Mouse (Mus musculus) thymus, postnatal 36 days (tissue): ENCODE data around the gene Phlda1.

Experiments
- DNase-seq, 2 experiments: peaks; one replicate each; pipeline ENCODE4 v3.0.0; 2022; ENCODE audit warnings: mixed read lengths in 2 of 2

Gene Phlda1

DNA sequence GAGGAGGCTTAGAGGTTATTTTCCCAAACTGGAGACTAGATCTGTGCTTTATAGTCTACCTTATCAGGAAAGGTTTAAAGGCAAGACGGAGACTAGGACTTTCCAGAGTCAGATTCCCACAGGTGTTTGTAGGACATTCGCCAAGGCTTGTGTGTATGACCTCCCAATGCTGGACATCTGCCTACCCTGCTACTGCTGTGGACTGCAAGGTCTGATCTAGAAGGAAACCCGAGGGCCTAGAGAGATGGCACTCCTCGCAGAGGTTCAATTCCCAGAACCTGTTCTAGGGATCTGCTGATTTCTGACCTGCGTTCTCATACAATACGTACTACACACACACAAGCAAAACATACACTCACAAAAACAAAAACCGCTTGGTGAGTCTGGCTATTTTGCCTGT lies 680 bp upstream of the Phlda1 start:
- no peak for DNase-seq

DNA sequence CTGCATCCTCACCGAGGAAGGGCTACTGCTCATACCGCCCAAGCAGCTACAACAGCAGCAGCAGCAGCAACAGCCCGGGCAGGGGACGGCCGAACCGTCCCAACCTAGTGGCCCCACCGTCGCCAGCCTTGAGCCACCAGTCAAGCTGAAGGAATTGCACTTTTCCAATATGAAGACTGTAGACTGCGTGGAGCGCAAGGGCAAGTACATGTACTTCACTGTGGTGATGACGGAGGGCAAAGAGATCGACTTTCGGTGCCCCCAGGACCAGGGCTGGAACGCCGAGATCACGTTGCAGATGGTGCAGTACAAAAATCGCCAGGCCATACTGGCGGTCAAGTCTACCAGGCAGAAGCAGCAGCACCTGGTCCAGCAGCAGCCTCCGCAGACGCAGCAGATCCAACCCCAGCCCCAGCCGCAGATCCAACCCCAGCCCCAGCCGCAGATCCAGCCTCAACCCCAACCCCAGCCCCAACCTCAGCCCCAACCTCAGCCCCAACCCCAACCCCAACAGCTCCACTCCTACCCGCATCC lies 907 bp downstream of the Phlda1 start:
- DNase-seq: peak in 1 of 2 experiments; percentile 58

DNA sequence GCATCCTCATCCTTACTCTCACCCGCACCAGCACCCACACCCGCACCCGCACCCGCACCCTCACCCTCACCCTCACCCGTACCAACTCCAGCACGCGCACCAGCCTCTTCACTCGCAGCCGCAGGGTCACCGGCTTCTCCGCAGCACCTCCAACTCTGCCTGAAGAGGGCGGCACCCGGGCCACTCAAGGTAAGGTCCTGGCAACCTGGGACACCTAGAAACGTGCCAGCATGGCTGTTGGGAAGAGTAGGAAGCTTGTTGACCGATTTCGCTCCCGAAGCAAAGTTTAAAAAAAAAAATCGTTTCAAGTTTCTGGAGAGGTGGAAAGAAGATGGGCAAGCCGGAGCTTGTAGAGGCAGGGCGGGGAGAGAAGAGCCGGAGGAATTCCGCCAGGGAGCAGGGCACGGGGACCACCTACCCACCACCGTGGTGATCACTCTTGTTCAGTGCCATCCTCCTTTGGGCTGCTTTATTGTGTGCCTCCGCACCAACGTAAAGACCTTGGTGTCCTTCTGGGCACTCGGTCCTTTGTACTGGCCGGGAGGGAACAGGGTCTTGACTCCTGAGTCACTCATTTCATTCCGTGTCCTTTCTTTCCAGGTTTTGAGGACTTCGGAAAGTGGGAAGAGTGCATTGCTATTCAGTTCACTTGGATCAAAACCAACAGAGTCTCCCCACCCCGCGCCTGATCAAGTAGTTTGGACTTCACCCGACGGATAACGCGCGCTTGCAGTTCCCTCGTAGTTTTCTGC lies 1.6 kb downstream of the Phlda1 start:
- peak; percentile 84 to 88 for DNase-seq

DNA sequence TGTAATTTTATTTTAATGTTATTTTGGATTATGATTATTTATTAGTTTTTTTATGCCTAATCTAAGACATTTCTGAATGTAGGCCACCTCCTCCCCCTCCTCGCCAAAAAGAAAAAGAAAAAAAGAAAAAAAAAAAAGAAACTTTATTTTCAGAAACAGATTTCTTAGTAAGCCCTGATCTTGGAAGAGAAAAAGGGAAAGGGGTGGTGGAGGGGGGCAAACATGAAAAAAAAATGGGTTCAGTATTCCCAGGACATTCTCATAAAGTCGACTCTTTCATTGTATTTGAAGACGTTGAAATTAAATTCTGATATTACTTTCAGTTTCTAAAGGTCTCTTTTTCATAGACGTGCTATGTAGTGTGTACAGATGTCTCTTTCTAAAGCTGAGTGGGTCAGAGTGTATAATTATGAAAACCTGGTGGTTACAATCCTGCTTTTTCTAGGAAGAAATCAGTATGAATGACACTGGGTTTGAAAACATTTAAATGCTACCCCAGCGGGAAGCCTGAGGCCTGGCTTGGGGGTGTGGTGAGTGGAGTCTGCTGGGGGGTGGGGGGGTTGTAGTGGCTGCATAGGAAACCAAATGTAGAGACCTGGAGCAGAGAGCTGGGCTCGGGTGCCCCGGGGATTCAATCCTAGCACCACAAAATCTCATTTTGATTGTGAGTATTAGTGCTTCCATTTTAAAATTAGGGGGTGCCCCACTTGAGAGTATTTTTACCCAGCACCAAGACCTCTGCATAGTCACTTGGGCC lies 2.4 kb downstream of the Phlda1 start:
- no peak for DNase-seq

DNA sequence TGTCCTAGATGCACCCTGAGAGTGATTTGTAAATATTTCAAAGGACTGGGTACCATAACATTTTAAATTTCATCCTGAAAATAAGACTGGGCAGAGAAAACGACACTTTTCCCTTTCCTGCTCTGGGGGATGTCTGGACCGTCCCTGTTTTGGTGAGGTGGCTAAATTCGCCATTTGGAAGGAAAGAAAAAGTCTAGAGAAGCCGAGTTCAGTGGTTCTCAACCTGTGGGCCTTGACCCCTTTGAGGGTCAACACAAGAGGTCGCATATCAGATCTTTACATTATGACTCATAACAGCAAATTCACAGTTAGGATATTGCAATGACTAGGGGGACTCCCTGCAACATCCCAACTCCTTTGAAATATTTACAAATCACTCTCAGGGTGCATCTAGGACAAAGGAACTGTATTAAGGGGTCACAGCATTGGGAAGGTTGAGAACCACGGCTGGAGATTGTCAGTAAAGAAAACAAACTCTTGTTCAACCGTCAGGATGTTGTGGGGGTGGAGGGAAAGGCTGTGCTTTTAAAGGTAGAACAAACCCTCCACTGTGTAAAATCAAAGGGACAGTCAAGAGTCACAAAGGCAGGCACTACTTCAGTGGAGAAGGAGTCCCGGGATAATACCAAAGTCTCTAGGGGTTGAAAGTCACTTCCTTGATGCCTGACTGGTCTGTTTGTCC lies 3.2 kb downstream of the Phlda1 start:
- no peak for DNase-seq

DNA sequence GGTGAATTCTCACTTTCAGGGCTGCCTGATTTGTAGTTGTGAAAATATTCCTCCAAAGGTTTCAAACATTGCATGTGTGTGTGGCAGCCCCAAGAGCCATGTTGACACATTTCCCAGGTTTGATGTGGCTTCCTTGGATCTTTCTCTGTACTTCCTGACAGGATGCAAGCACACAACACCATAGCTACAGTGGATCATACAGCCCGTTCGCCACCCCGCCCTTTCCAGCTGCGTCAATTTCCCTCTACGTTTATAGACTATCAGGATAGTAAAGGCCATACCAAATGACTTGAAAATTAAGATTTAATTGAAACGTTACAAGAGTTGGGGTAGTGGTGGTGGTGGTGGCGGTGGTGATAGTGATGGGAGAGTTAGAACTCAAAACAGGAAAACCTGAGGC lies 3.9 kb downstream of the Phlda1 start:
- no peak for DNase-seq

DNA sequence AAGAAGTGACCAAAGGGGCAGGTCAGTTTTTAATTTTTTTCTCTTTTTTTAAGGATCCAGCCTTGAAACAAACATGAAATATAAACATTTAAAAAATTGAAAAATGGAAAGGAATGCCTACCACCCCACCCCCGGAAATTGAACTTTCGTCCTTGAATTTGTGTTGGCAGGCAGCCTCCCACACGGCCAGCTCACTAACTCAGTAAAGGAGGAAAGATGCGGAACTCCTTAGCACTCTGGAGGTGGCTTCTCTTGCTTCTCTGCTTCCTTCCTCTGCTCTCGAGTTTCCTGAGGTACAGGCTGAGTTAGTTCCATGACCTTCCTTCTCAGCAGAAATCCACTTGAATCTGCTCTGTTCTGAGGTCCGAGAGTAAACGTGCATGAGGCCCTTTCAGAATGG lies 4.7 kb downstream of the Phlda1 start:
- DNase-seq: no peak

DNA sequence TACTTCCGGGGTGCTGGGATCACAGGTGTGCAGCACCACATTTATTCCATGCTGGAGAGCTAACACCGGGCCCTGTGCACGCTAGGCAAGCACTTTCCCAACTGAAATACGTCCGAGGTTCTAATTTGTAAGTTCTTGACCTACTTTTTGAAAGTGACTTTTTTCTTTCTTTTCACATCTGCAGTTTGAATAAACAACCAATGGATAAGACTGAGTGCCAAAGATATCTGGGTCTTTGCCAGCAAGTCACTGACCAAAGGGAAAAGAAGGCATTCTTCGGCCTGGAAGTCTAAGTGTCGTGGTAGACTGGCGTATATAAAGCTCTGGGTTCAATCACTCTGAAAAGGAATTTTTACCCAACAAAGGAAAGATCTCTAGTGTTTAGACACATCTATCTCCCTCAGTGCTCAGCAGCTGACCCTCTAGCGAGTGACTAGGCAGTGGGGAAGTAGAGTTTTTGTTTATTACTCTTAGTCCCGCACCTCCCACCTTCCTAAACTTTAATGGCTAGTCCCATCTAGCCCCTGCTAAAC lies 6.0 kb downstream of the Phlda1 start:
- DNase-seq: no peak

DNA sequence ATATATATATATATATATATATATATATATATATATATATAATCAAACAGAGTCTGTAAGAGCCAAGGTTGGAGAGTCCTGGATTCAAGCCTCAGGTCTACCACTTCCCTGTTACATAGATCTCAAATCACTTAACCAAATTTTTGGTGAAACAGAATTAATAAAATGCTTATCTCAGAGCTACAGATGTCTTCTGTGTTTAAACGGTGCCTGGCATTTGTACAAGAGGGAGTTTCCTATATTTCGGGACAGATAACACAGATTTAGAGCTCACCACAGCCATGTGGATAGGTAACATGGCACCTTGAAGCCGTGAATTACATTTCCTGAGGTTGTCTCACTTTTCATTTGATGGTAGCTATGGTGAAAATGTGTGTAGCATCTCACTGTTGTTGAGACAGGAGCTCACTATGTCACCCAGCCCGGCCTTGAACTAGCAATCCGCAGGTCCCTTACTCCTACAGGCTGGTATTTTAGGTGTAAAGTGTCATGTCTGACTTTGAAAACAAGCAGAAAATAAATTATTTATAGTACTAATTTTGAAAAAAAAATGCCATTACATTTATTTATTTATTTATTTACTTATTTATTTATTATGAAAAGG lies 8.3 kb downstream of the Phlda1 start:
- DNase-seq: no peak

DNA sequence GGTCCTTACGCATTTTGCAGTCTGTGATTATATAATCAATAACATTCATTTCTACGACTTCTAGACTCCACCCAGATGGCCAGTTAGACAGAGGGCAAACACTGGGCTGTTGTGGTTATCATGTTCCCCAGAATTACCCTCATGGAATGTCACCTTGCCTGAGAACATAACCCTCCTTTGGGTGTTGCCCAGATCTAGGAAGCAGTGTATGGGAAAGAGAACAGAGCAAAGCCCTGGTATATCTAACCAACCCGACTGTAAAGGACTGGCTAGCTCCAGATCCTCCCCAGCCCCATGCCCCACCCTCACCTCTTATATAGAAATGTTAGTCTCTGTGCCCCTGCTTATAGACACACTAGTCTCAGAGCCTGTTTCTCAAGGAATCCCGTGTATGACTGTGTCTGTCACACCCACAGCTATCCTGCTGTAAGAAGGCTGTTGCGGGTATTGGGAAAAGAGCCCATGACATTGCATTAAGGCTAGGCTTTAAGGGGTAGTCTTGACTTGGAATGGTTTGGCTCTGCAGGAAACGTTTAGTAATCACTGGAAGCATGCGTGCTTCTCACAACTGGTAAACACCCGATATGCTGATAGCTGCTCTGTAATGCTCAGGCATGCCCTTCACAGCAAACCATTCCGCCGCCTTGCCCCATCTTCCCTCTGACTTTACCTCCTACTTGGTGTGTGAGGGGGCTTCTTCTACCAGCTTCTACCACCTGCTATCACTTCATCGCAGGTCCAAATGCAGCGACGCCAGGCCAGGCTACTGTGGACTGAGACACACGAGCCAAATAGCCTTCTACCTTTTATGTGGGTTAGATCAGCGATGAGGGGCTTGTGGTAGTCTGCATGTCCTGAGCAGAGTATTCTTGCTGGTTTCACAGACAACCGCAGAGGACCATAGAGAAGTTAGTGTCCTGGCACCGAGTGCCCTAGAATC lies 9.3 kb downstream of the Phlda1 start:
- no peak for DNase-seq

DNA sequence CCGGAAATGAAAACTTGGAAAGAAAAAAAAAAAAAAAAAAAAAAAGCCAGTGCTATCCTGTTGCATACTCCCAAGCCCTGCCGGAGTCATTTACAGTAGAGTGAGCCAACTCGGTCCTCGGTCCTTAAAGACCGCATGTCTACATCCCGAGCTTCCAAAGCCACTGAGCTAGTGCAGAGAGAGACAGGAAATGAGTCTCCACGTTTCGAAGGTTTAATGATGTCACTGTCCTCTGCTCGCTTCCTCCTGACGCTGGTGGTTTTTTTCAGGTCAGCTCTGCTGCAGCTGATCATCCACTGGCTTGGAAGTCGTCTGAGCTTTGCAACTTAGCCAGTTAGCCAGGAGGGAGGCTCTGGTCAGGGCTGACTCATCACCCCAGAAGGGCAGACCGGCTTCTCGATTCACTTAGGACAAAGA lies 10.1 kb downstream of the Phlda1 start:
- DNase-seq: peak; percentile 47 to 50

DNA sequence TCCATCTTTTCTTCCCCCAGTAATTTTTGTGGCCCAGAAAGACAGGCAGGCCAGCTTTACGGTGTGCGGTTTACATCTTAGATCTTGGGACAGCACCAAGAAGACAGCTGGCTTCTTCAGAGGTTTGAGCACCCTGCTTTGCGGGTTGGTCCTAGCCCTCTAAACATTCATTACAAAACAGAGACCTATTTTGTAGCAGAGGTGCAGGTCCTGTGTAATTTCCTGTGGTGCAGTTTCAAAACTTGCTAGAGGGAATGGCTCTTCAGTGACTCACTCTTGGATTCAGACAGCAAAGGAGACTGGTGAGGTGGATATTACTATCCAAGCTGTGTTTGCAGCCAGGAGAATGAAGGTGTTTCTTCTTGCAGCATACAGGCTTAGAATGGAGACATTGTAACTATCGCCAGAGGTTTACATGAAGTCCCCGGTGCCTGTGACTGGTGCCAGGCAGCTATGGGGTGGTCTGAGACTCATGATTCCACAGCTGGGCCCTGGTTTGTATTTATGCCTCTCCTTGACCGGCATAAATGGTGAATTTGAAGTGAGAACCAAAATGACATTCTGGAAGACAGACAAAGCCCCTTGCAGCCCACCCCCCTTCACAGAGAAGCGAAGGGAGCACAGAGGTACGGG lies 10.8 kb downstream of the Phlda1 start:
- peak in 1 of 2 experiments; percentile 39 for DNase-seq

DNA sequence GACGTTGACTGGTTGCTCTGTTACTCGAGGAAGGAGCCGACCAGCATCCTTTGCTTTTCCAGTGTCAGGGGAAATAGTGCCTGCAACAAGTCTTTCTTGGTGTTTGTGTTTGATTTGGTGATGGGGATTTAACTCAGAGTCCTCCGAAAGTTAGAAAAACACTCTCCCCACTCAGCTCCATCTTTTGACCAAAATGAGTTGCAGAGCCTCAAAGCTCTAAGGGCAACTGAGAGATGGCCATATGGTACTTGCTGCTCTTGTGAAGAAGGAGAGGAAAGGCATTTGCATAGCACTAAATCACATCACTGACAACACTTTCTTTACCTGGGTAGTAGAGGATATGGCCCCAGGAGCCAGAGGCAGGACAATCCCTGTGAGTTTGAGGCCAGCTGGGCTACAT lies 12.3 kb downstream of the Phlda1 start:
- no peak for DNase-seq

DNA sequence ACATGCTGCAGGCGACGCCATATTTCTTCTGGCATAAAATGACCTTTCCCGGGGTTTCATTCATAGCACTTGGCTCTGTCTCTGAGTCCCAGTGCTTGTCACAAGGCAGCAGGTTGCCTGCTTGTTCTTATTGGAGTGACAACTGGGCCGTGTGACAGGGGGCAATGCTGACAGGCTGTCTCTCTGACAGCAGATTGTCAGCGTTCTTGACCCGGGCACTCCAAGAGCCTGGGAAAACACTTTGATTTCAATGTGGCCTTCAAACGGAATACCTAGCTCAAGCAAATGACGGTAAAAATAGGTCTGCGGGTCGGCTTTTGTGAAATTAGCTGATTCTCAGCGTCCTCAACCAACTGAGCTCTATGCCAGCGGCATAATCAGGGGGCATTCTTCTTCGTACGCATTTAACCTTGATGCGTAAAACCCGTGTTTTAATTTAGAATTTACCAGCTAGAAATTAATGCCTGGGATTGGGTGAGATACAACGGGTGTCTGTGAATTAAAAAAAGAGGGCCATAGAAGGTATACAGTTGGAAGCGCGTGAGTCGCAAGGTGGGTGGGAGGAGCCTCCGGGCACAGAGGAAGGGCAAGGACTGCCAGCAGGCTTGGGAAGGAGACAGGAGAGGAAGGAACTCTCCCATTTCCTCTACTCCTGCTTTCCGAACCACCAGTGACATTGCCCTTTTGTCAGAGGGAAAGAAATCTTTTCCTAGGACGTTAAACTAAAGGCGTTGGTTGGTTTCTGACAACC lies 13.7 kb downstream of the Phlda1 start:
- DNase-seq: no peak

DNA sequence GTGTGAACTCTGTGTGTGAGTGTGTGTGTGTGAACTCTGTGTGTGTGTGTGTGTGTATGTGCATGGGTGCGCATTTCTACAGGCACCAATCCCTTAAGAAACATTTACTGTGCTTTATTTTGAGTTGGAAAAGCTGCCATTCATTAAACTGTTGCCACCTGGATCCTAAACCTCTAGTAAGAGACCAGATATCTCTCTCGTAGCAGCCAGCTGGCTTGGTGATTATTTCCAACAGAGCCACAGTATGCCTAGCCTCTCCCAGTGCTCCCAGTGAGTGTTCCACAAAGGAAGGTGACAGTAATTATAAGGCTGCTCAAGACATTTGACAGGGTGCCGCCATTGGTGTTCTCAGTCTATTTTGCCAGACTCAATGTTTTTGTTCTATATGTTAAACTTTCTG lies 14.5 kb downstream of the Phlda1 start:
- DNase-seq: no peak

DNA sequence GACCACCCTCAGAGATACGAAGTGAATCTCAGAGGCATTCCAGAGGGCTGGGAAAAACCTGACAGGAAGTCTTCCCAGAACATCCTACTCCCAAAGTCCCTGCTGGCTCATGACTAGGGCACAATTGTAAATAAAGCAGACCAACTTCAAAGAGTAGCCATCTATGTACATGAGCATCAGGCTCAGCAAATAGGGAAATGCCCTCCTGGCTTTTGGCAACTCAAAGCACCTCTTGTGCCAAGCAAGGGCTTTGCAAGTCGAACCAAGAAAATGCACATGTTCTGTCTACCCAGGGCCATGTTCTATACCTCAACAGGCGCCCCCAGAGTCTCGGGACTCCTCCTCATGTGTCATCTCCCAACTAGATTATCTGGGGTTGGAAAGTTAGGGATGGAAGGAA lies 15.6 kb downstream of the Phlda1 start:
- no peak for DNase-seq

DNA sequence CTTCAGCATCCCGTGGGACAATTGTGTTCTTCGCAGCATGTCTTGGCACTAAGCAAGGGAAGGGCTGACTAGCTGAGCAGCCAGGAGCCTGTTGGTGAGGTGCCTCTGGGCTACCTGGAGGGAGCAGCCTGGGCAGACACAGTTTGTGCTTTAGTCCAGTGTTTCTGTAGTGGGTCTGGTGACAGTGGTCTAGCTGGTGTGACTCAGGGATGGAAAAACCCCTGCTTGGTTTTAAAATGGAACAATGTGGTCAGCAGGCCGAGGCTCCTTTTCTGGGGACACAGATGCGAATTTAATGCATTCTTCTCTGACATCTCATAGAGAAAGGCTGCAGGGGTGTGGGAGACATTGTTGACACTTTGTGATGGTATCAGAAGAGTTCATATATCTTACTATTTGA lies 16.1 kb downstream of the Phlda1 start:
- DNase-seq: no peak

DNA sequence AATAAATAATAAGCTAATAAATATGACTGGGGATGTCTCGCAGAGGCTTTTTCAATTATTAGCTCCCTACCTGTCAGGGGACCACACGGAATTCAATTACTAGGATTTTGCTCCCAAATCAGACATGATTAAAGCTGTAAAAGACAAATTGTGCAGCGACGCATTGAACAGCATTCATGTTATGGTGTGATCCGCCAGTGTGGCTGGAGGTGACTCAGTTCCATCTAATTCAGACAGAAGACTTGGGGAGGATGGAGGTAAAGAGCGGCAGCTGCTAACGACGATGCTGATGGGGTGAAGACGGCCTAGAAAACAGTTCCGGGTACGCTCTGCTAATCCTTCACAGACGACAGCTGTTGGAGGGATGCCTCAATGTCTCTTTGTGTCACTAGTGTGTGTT lies 17.8 kb downstream of the Phlda1 start:
- no peak for DNase-seq

DNA sequence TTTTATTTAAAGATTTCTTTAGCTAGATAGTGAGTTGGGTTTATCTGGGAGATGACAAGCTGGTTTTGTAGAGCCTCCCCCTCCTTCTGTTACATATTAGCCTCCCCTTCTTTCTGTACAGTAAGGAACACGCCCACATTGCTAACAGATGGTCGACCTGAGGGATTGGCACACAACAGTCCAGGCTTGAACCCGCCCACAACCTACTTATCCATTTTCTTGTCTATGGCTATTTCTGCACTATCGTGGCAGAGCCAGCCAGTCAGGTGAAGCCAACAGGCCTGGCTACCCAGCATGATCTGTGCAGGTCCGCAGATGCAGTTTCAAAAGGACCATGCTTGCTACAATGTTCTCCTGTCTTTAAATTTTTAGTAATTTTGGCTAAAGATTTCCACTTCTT lies 21.0 kb downstream of the Phlda1 start:
- no peak for DNase-seq

DNA sequence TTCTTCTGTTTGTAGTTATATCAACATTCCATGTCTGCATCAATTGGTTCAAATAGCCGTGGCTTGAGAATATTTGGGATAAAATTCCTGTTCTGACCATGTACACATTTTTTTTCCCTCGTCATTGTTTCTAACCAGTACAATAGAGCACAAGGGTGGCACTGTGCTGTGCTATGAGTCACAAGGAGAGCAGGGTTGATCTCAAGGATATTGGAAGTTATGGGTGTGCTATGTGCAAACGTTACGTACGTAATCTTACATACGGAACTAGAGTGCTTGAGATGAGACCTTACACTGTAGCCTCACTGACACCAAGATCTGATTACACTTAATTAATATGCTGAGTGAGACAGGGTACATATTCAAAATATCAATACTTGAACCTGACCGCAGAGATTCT lies 21.5 kb downstream of the Phlda1 start:
- DNase-seq: no peak
